Mouse (Mus musculus) hindbrain, embryonic 12.5 days (tissue): ENCODE results near the gene Rerg. TPM values are rescaled to one million over a fixed set of nuclear protein-coding genes. Genes with fewer than 3 reads are reported as not detected.
A peak's percentile ranks its signal among the peaks of the same experiment; 100 is the strongest.

Experiments used
- ATAC-seq: fragments of 200-750 bp; cut with Nextera tagmentation; 2 replicates; pipeline ENCODE4 v1.8.0; 2017; ENCODE audit warnings: moderate TSS enrichment; ENCODE audit not compliant: low FRiP score
- H3K27ac ChIP-seq: fragments of 300-500 bp; sonication (generic); 2 replicates; pipeline ENCODE4 v1.5.1; 2016; ENCODE audit warnings: mild to moderate bottlenecking
- H3K27me3 ChIP-seq: fragments of 300-500 bp; sonication (generic); 2 replicates; pipeline ENCODE4 v1.6.1; 2016; ENCODE audit warnings: mild to moderate bottlenecking
- H3K36me3 ChIP-seq: fragments of 300-500 bp; sonication (generic); 2 replicates; pipeline ENCODE4 v1.6.1; 2016; ENCODE audit warnings: mild to moderate bottlenecking
- H3K4me1 ChIP-seq: fragments of 300-500 bp; sonication (generic); 2 replicates; pipeline ENCODE4 v1.6.1; 2016
- H3K4me2 ChIP-seq: fragments of 300-500 bp; sonication (generic); replicated peaks from 2 replicates; pipeline ENCODE4 v1.6.1; 2016; ENCODE audit warnings: mild to moderate bottlenecking
- H3K4me3 ChIP-seq: fragments of 300-500 bp; sonication (generic); 2 replicates; pipeline ENCODE4 v1.5.1; 2016; ENCODE audit warnings: mild to moderate bottlenecking
- H3K9ac ChIP-seq: fragments of 300-500 bp; sonication (generic); 2 replicates; pipeline ENCODE4 v1.6.1; 2016; ENCODE audit warnings: mild to moderate bottlenecking, moderate library complexity
- H3K9me3 ChIP-seq: fragments of 300-500 bp; sonication (generic); replicated peaks from 2 replicates; pipeline ENCODE4 v1.6.1; 2016; ENCODE audit warnings: mild to moderate bottlenecking
- WGBS: fragments of 180-500 bp; shearing (Covaris S2); methylation state at CpG from one replicate; pipeline ENCODE4 v1.1.7; 2016; 5-methylcytosine and 5-hydroxymethylcytosine counted together
- polyA plus RNA-seq: library from polyadenylated mRNA; unstranded; fragments of >200 nt; fragmentation: Nextera tagmentation; extraction: Ambion mirVana; gene quantifications from 2 replicates; pipeline ENCODE4 v1.2.1, GENCODE M21; 2016

Rerg gene
- polyA plus RNA-seq, 1 experiment from 2014 or later, result 3.0 TPM

- Histone ChIP-seq H3K9ac (no peak overlapping the region), H3K27me3 (no peaks in the 10 kb centered on the region), H3K27ac (no peak overlapping the region), H3K4me1 (0 out of 2 replicates have a peak, but pooled peaks cover 2% of the 10 kb centered on the region), H3K4me2 (no peak overlapping the region), H3K9me3 (no peaks in the 10 kb centered on the region), H3K36me3 (no peaks in the 10 kb centered on the region), H3K4me3 (no peak overlapping the region)
- WGBS, result 81% methylated on average over 1 of the region's 1 CpGs
- no peak for ATAC-seq
Measured at GRCm38 (mm10) chr6:137116849-137117473, 53.3 kb downstream of the Rerg start.

DNA sequence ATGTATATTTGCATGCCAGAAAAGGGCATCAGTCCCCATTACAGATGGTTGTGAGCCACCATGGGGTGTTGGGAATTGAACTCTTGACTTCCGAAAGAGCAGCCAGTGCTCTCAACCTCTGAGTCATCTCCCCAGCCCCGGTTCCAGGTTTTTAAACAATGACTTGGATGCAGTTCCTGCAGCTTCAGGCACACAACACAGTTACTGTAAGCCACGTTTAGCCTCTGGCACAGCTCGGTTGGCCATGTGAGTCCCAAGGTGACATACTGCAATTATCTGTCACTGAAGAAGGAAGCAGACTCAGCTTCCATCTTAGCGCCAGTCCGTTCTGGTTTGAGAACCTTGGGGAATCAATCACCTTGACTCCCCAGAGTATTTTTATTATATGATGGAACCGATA is 55.4 kb downstream of the Rerg start:
- H3K4me1 ChIP-seq, result 0 out of 2 replicates have a peak, but pooled peaks cover 2% of the 10 kb centered on the region
- no peak overlapping the region for H3K27ac ChIP-seq
- H3K27me3 ChIP-seq, result no peaks in the 10 kb centered on the region
- no peak for ATAC-seq
- H3K36me3 ChIP-seq, result no peaks in the 10 kb centered on the region
- no peak overlapping the region for H3K9ac ChIP-seq
- H3K9me3 ChIP-seq, result no peaks in the 10 kb centered on the region
- 79% methylated on average over 7 of the region's 7 CpGs for WGBS
- no peak overlapping the region for H3K4me2 ChIP-seq
- no peak overlapping the region for H3K4me3 ChIP-seq

- Histone ChIP-seq H3K27me3 (no peaks in the 10 kb centered on the region), H3K4me2 (no peak overlapping the region), H3K4me3 (no peak overlapping the region), H3K36me3 (no peaks in the 10 kb centered on the region), H3K27ac (no peak overlapping the region), H3K4me1 (no peaks in the 10 kb centered on the region), H3K9me3 (no peaks in the 10 kb centered on the region), H3K9ac (no peak overlapping the region)
- 92% methylated on average over 9 of the region's 9 CpGs for WGBS
- no peak for ATAC-seq
Measured at GRCm38 (mm10) chr6:137111266-137111813, 59.0 kb downstream of the Rerg start.

DNA sequence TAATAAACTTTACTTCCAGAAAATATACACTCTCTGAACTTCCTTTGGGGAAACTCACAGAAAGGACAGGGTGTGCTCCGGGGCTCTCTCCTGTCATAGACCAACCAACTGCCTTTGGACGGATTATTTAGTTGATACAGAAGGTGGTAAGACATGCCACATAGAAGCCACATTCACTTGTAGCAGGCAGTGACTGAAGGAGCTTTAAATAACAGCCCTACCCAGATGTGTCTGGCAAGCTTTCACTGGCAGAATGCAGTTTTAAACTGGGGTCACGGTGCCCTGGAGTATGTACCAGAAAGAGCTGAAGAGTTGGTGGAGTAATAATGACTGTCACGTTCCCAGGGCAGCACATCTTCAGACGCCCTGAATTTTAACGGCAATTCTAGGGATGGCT is 59.5 kb downstream of the Rerg start:
- Histone ChIP-seq H3K9me3 (no peaks in the 10 kb centered on the region), H3K4me3 (no peak overlapping the region), H3K9ac (no peak overlapping the region), H3K36me3 (no peaks in the 10 kb centered on the region), H3K27me3 (no peaks in the 10 kb centered on the region), H3K27ac (no peak overlapping the region), H3K4me1 (no peaks in the 10 kb centered on the region), H3K4me2 (no peak overlapping the region)
- WGBS, result 84% methylated on average over 6 of the region's 6 CpGs
- no peak for ATAC-seq

- H3K36me3 ChIP-seq, result no peaks in the 10 kb centered on the region
- H3K27me3 ChIP-seq, result no peaks in the 10 kb centered on the region
- H3K4me2 ChIP-seq, result no peak overlapping the region
- no peaks in the 10 kb centered on the region for H3K9me3 ChIP-seq
- H3K9ac ChIP-seq, result no peak overlapping the region
- 81% methylated on average over 20 of the region's 20 CpGs for WGBS
- no peaks in the 10 kb centered on the region for H3K4me1 ChIP-seq
- ATAC-seq, result no peak
- H3K27ac ChIP-seq, result no peak overlapping the region
- H3K4me3 ChIP-seq, result no peak overlapping the region
Measured at GRCm38 (mm10) chr6:137109811-137110777, 60.2 kb downstream of the Rerg start.

DNA sequence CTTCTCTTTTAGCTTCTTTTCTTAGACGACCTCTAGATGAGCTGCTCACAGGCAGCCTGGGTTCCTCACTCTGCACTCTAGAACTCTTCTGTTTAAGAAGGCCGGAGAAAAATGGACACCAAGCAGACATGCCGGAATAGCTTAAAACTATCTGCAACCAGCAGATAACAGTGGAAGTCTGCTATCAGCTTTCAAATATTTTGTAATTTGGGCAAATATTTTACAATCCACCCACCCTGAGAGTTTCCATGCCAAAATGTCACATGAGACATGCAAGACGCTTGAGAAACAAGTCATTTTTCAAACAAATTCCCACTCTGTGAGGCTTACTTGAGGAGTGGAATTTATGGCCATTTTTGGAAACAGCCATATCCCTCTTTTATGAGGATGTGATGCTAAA is 65.0 kb downstream of the Rerg start:
- H3K4me2 ChIP-seq, result no peak overlapping the region
- no peaks in the 10 kb centered on the region for H3K9me3 ChIP-seq
- 88% methylated on average over 4 of the region's 4 CpGs for WGBS
- H3K4me3 ChIP-seq, result no peak overlapping the region
- H3K27ac ChIP-seq, result no peak overlapping the region
- H3K9ac ChIP-seq, result no peak overlapping the region
- 0 out of 2 replicates have a peak, but pooled peaks cover 3% of the 10 kb centered on the region for H3K4me1 ChIP-seq
- ATAC-seq, result no peak
- no peaks in the 10 kb centered on the region for H3K27me3 ChIP-seq
- no peaks in the 10 kb centered on the region for H3K36me3 ChIP-seq

DNA sequence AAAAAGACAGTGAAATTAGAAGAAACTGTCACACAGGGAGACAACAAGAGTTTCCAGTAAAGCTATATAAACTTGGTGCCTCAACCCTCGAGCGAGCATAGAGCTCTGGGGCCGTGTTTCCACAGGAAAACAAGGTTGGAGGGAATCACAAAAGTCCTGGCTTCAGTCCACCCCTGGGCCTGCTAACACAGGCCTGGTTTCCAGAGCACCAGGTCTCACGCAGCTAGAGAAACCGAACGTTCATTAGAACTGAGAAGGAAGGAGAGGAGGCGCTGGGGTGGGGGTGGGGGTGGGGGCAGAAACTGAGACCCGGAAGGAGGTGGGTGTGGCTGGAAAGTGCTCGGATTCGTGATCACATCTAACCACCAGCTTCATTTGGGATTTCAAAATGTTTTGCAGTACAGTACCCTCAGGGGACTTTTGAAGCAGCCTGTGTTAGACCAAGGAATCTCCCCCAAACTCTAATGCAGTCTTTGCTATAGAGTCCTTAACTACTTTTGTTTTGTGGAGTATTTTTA is 67.6 kb downstream of the Rerg start:
- Histone ChIP-seq H3K27ac (no peak overlapping the region), H3K4me1 (0 out of 2 replicates have a peak, but pooled peaks cover 3% of the 10 kb centered on the region), H3K4me3 (no peak overlapping the region), H3K9me3 (no peaks in the 10 kb centered on the region), H3K9ac (no peak overlapping the region), H3K4me2 (no peak overlapping the region), H3K36me3 (no peaks in the 10 kb centered on the region), H3K27me3 (no peaks in the 10 kb centered on the region)
- 52% methylated on average over 10 of the region's 10 CpGs for WGBS
- ATAC-seq, result no peak

GRCm38 (mm10) chr6:137101886-137102661 is 68.2 kb downstream of the Rerg start:
- H3K27ac ChIP-seq, result no peak overlapping the region
- no peak overlapping the region for H3K4me3 ChIP-seq
- 0 out of 2 replicates have a peak, but pooled peaks cover 3% of the 10 kb centered on the region for H3K4me1 ChIP-seq
- no peak overlapping the region for H3K4me2 ChIP-seq
- no peak for ATAC-seq
- H3K9me3 ChIP-seq, result no peaks in the 10 kb centered on the region
- no peaks in the 10 kb centered on the region for H3K36me3 ChIP-seq
- no peak overlapping the region for H3K9ac ChIP-seq
- no peaks in the 10 kb centered on the region for H3K27me3 ChIP-seq
- WGBS, result 81% methylated on average over 7 of the region's 7 CpGs

DNA sequence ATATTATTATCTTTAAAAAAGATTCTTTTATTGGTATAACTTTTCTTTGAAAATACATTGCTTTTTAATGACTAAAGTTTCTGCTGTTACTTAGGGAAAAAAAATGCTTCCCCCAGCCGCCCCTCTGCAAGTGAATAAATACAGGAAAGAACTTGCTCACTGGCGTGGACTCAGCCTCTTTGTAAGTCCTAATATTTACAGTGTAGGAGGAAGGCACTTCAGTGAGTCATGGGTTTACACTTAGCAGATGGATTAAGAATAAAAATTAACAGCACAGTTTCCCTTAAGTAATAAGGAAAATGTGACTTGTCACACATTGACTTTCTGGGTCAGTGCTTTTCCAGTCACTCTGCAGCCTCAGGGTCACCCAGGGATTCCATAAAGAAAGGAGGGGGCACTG is 70.0 kb downstream of the Rerg start:
- Histone ChIP-seq H3K9ac (no peak overlapping the region), H3K27me3 (no peaks in the 10 kb centered on the region), H3K4me2 (no peak overlapping the region), H3K9me3 (no peaks in the 10 kb centered on the region), H3K4me1 (0 out of 2 replicates have a peak, but pooled peaks cover 3% of the 10 kb centered on the region), H3K4me3 (no peak overlapping the region), H3K36me3 (no peaks in the 10 kb centered on the region), H3K27ac (no peak overlapping the region)
- WGBS, result 58% methylated on average over 2 of the region's 2 CpGs
- ATAC-seq, result no peak

GRCm38 (mm10) chr6:137098232-137099191 is 71.8 kb downstream of the Rerg start:
- H3K9me3 ChIP-seq, result no peaks in the 10 kb centered on the region
- H3K27ac ChIP-seq, result no peak overlapping the region
- no peak overlapping the region for H3K4me3 ChIP-seq
- ATAC-seq, result 0 out of 2 replicates have a peak, but pooled peaks have one; percentile 26
- 72% methylated on average over 18 of the region's 18 CpGs for WGBS
- H3K27me3 ChIP-seq, result no peaks in the 10 kb centered on the region
- no peak overlapping the region for H3K4me2 ChIP-seq
- H3K36me3 ChIP-seq, result no peaks in the 10 kb centered on the region
- H3K9ac ChIP-seq, result no peak overlapping the region
- 0 out of 2 replicates have a peak, but pooled peaks cover 3% of the 10 kb centered on the region for H3K4me1 ChIP-seq

DNA sequence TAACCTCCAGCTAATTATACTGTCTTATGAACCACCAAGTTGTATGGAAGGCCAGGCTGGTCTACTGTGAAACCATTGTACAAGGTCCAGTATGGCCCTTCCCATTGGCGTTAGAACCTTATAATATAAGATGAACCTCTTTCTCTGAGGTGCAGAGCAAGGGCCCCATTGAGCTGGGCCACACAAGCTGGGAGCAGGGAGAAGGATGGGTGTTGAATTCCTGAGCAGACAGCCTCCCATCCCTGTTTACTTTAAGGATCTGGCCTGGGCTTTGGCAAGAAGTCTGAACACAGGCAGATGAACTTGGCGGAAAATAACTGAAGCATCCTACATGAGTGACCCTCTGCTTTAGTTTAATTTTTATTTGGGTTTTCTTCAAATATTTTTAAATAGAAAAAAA is 75.8 kb downstream of the Rerg start:
- Histone ChIP-seq H3K9ac (no peak overlapping the region), H3K4me1 (no peaks in the 10 kb centered on the region), H3K9me3 (no peaks in the 10 kb centered on the region), H3K4me3 (no peak overlapping the region), H3K27me3 (no peaks in the 10 kb centered on the region), H3K4me2 (no peak overlapping the region), H3K27ac (no peak overlapping the region), H3K36me3 (no peaks in the 10 kb centered on the region)
- ATAC-seq, result no peak
- WGBS, result 90% methylated on average over 2 of the region's 2 CpGs
